Mouse (Mus musculus) urinary bladder, postnatal 4 days (tissue): ENCODE results near the gene Gtpbp3.

Experiments used
- DNase-seq, 2 experiments: peaks; one replicate each; pipeline ENCODE4 v3.0.0; 2021 to 2022; ENCODE audit warnings: low spot score in 2 of 2

Gene Gtpbp3

DNA sequence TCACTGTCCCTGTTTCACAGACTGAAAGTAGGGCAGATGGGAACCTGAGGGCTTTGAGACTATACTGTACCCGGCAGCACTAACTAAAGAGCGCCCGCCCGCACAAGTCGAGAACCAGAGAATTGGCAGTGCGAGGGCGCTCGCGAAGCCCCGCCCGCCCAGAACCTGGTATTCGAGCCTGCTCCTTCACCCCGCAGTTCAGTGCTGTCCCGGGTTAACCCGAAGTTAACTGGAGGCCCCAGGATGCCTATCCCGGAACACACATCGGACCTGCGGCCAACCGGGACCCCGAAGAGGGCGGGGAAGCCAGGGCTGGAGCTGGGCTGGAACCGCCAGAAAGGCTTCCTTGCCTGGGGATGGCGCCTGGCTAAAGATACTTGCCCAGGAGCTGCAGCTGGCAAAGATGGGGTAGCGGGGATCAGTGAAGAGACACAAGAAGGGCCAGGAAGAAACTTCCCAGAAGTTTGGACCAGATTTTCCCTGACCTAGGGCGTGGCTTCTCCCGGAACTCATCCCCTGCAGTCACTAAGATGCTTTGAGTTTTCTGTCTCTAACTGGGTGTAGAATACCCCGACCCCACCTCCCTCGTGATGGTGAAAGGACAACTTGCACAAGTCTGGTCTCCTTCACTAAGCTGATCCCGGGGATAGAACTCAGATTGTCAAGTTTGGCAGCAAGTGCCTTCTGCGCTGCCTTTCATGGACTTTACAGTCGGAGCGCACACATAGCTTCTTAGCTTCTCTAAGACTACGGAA is at the start of gene Gtpbp3:
Gene Gtpbp3, plus strand, starts transcription at position 413 of the 755 bp plus-strand sequence.
- peak; percentile 76 to 81 for DNase-seq

DNA sequence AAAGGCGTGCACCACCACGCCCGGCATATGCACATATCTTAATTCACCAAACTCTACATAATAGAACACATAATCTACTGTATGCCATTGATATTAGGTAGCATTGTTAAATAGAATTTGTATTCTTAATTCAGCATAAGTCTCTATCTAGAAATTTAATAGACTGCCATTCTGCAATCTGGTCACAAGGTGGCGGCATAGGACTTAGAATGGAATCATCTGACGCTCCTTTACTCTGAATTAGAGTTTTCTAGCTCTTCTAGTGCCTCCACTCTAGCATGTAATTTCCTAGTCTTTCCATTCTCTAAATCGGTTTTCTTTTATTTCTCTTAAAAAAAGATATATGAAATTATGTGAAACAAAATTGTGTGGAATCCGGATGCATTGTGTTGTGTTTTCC is 46.5 kb upstream of the Gtpbp3 start:
- DNase-seq: no peak

DNA sequence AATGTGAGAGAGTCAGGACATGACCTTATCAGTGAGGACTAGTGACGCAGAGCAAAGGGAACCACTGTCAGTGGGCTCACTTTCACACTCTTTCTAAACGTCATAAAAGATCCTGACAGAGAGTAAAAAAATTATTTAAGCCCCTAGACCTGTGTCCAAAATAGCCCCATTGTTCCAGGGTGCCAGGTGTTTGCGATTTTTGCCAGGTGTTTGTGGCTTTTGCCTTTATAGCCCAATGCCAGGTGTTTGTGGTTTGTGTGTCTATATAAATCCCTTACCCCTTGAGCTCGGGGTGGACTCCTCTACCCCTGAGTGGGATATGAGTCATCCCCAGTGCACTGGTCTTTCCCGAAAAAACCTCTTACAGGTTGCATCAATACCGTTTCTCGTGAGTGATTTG is 42.8 kb upstream of the Gtpbp3 start:
- no peak for DNase-seq

DNA sequence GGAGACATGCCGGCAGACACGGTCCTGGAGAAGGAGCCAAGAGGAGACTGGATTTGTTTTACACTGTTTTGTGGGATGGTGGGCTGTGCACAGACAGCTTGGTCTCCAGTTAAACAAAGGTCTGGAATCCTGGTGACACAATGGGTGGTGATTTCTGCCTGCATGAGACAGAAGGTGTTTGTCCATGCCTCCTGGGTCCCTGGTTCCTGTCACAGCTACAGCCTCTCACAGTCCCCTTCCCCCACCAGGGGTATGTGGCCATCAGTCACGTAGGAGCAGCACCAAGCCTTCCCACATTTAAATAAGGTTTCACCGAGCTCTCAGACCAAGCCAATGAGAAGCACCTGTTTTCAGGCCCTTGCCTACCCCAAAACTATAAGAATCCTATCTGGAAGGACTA is 36.6 kb upstream of the Gtpbp3 start:
- DNase-seq: no peak

DNA sequence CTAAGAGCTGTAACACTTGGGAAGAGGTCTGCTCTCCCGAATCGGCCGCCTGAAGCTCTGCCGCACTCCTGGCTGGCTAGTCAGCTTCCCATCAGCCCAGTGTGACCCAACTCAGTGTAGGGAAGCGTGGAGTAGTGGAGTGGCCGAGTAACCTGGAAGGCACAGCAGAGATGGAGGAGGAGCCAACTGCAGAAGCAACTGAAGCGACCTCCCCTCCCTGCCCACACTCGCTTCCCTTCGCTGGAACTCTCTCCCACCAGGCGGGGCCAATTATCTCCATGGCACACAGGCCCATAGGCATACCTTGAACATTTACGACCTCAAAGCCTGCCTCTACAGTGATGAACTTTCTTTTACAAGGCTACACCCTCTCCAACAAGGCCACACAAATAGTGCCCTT is 36.1 kb upstream of the Gtpbp3 start:
- DNase-seq: no peak

DNA sequence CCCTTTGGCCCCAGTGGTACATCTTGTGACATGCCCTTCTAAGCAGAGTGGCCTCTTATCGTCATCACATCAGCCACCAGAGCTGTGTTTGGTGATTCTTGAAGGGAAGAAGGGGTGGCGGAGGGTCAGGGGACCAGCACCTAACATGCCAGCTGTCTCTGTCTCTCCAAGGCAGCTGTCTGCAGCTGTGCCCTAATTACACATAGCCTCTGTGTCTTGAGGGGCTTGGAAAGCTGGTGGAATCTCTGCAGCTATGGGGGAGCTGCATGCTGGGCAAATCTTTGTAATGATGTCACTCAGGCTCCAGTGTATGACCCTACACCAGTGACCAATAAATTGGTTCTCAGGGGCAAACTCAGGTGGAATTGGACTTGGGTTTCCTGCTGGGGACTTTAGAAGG is 35.2 kb upstream of the Gtpbp3 start:
- no peak for DNase-seq

DNA sequence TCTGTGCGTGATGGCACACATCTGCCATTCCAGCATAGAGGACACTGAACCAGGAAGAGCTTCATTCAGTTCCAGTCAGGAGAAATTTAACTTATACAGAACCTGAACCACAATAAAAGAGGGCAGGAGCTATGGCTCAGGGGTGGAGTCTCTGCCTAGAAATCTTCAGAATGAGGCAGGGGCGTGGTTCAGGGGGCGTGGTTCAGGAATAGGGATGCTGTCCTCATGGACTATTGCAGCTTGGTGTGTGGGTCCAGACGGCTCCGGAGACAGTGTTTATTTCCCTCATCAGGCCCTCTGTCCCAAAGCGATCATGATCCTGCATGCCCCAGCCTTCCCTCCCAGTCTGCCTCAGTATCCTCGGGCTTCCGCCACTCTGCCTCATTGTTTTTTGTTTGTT is 33.2 kb upstream of the Gtpbp3 start:
- peak in 1 of 2 experiments; percentile 53 for DNase-seq

DNA sequence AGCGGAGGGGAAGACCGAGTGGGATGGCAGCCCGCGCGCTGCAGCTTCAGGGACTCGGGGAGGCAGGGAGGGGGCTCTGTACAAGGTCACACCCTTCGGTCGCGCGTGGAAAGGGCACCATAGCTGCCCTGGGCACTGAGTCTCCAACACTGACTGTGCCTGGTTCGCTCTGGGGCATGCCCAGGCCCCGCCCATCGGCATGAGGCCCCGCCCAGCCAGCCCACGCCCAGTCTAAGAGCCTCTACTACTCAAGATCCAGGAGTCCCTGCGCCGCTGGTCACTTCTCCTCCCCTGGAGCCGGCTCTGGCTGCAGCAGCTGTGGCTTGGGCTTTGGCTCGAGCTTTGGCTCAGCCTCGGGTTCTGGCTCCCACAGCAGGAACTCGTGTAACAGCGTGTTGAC is 31.0 kb upstream of the Gtpbp3 start:
- DNase-seq: peak in 1 of 2 experiments; percentile 55

DNA sequence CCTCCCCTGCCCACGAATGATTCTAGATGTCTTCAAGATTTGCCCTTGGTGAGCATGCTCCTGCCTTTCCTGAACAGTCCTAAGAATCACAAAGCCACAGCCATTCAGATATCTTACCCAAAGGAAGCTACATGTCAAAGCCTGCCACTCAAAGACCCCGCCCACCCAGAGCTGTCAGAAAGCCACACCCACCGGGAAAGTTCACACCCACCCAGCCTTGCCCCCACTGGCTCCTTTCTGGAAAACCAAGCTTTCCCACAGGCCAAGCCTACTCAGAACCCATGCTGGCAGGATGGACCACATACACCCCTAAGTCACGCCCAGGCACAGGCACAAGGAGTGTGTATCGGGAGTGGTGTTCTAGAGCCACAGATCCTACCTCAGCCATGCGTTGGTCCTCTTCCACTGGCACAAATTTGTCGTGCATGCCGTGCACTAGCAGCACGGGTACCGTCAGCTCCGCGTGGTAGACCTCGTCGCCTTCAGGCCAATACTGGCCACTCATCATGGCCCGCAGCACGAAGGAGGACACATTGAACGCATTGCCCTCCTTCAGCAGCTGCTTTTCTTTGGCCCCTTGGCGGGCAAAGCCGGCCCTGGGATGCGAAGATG is 30.1 kb upstream of the Gtpbp3 start:
- DNase-seq: peak in 1 of 2 experiments; percentile 58

DNA sequence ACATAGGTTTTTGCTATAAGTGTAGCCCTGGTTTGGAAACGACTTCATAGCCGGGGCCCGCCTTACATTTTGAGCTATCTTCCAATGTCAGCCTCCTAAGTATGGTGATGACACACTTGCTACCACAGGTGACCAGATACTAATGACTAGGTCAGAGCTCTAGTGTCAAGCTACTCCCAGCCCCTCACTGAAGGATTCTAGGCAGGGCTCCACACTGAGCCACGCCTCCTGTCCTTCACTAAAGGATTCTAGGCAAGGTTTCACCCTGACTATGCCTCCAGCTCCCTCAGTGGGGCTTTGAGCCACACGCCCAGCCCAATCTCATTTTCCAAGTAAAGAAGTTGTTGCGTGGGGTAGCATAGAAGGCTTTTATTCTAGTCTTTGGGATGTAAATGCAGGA is 27.2 kb upstream of the Gtpbp3 start:
- no peak for DNase-seq

DNA sequence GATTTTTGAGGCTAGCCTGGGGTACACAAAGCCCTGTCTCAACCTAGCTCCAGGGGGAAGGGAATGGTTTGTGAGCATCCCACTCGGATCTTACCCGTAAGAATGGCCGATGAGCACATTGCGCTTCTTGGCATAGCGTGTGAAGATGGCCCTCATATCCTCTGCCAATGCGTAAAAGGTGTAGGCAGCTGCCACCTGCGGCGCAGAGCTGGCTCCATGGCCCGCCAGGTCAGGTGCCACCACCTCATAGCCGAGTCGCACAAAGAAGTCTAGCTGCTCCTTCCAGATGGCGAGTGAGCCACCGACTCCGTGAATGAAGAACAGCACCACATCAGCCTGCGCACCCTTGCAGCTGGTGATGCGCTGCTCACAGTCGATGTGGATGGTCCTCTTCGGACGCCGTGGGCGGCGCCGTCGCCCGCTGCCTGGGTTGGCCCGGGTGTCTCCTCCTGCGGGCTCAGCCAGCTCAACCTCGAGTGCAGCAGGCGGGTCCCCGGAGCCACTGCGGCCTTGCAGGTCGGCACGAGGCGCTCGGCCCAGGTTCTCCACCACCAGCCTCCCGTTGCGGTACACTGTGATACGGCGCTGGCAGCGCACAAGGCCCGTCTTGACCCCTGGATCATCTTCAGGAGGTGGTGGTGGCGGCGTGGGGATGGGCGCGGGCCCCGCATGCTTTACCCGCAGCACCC is 26.6 kb upstream of the Gtpbp3 start:
- DNase-seq: no peak

DNA sequence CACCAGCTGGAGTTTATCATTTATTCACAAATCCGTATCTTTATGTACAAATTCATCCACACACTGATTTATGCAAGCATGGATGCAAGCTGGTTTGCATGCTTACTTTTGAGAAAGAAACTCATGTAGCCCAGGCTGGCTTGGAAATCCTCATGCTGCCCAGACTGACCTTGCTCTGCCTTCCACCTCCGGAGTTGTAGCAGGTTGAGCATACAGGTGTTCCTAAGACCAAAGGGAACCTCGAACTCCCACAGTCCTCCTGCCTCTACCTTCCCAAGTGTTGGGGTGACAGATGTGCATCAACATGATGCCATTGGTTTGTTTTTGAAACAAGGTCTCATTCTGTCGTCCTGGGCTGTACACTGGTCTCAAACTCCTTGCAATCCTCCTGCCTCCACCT is 25.7 kb upstream of the Gtpbp3 start:
- DNase-seq: no peak

DNA sequence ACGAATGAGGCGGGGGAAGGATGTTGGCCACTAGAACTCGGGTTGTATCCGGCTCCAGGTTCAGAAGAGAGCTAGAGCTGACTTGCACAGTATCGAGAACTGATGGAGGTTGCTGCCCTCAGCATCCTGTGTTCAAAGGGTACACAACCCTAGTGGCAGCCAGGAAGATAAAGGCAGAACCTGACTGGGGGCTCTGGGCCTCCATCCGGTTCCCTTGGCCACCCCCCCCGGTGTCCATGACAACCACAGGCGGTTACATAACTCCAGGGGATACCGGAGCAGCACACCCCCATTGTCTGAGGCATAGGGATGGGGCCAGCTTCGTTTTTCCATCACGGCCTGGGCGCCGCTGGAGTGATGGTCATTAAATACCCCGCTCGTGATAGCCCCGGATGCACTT is 25.1 kb upstream of the Gtpbp3 start:
- no peak for DNase-seq

DNA sequence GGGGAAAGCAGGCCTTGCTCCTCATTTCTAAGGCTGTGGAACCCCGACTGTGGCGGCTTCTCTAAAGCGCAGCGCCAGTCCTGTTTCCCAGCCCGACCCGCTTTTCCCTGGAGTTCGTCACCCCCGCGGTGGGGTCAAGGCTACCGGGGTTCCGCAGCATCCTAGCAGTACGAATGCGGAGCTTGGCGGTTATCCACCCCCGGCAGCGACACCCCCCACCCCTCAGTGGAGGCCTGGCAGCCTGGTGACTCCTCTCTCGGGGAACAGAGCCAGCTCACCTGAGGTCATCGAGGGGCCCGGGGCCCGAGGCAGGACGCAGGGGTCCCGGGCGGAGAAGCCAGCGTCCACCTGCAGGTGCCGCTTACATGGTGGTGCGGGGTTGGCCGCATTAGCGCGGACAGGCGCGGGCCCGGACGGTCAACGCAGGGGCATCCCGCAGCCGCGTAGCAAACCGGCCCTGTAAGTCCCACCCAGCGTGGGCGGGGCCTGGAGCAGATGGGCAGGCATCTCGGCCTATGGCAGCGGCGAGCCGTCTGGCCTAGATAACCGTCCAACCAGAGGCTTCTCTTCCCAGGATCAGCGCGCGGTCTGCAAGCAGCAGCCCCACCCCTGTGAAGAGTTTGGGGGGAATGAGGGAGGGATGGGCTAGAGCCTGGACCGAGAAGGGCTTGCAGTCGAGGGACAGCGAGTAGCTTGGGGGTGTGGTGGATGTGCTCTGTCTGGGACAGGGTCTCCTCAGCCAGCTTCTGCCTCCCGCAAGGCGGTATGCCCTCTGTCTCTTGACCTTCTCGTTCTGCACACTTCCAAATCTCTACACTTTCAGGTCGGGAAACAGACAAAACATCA is 24.5 kb upstream of the Gtpbp3 start, which contains the start of gene Abhd8:
Gene Abhd8, minus strand, starts transcription at position 468 of the 846 bp plus-strand sequence.
- DNase-seq: peak; percentile 95 to 96

DNA sequence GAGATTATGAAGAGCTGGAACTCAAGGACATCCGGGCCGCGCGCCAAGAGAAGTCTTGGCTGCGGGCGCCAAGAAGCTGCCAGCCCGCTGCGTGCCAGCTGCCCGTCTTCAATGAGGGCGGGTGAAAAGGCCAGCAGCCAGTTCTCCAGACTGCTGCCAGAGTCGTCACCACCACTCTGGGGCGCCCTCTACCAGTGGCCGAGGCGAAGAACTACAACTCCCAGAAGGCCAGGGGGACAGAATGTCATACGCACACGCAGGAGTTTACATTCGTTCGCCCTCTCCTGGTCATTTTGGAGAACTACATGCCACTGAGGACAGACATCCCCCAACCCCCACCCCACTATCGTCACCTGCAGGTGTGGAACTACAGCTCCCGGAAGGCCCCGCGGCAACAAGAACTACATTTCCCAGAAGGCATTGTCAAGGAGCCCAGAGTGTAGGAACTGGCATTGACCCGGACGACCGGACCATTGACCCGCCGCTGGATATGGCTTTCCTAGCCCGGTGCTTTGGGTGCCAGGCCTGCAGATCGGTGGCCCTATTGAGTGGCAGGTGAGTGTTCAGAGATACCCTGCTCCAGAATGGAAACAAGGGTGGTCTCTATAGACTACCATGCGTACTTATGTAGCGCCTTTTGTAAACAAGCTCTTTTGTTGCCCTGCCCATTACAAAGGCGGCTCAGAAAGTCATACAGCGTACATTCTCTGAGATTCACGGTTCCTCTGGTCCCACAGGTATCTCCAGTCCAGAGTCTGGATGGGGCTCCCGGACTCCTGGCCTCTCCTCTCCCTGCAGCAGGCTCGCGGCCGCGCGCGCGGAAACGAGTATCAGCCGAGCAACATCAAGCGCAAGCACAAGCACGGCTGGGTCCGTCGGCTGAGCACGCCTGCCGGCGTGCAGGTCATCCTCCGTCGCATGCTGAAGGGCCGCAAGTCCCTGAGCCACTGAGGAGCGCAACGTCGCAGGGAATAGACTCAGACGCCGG is 23.1 kb upstream of the Gtpbp3 start, which contains the start of gene Mrpl34:
Gene Mrpl34, plus strand, starts transcription at position 447 of the 988 bp plus-strand sequence.
- DNase-seq: peak; percentile 97 to 98

DNA sequence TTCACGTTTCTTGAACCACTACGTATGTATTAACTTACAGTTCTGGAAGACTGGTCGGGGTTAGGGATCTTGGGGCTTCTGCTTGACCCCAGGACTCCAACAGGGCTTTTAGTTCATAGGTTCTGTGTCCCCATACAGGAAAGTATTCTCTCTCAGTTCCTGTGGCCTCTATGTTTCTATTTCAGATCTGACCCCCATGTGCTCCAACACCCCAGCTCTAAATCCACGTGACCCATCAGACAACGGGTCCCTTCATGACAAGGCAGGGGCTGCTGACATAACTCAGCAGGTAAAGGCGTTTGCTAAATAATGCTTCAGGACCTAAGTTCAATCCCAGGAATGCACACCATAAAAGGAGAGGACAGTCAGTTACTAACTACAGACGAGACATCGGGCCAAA is 22.2 kb upstream of the Gtpbp3 start:
- DNase-seq: no peak

DNA sequence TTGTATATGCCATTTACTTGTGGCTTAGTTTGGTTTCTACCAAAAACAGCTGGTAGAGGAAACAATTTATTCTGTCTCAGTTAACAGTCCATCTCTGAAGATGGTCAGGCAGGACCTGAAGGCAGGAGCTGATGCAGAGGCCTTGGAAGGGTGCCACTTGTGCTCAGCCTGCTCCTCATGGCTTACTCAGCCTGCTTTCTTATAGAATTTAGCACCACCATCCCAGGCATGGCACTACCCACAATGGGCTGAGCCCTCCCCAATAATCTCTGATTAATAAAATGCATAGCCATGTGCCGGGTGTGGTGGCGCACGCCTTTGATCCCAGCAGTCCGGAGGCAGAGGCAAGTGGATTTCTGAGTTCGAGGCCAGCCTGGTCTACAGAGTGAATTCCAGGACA is 21.7 kb upstream of the Gtpbp3 start:
- no peak for DNase-seq

DNA sequence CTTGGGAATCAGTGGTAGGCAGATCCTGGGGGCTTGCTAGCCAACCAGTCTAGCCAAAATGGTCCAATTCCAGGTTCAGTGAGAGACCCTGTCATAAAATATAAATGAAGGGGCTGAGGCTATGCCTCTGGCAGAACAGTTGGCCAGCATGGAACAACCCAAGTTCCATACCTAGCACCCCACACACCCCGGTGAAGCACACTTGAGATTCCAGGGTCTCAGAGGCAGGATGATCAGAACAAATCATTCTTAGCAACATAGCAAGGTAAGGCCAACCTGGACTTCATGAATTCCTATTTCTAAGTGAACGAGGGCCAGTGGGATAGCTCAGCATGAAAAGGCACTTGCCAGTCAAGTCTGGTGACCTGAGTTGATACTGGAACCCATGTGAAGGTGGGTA is 20.7 kb upstream of the Gtpbp3 start:
- DNase-seq: no peak

DNA sequence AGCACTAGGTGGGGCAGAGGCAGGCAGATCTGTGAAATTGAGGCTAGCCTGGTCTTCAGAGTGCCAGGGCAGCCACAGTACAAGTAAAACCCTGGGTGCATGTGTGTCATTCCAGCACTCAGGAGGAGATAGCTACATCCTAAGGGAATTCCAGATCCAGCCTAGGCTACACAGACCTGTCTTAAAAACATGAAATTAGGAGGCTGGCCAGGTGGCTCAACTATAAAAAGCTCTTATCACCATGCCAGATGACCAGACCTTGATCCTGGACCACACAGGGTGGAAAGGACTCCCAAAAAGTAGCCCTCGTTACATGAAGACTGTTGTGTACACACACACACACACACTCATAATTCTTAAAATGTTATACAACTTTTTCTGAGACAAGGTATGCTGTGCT is 19.9 kb upstream of the Gtpbp3 start:
- DNase-seq: no peak

DNA sequence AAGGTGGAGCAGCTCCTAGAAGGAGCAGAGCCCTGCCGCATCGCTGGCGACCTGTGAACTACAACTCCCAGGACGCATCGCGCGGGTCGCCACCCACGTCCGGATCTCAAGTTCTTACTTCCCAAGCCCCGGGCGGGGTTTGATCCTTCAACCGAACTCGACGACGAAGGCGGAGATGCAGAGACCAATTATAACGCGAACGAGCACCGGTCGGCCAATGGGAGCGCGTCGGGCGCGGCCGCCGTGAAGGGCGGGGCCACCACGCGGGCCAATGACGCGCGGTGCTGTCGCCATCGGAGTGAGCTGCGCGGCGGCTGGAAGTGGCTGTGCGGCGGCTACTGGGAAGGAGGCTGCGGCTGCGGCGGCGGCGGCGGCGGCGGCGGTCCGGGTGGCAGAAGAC is 19.0 kb upstream of the Gtpbp3 start, which contains the start of gene Dda1:
Gene Dda1, plus strand, starts transcription at position 284 of the 400 bp plus-strand sequence.
- peak; percentile 96 for DNase-seq
